Mouse (Mus musculus): ENCODE data around the gene Lrrc55.

GRCm38 (mm10) chr2:85172763-85173103 is 24.3 kb downstream of the Lrrc55 start:
- TF ChIP-seq CTCF (IDR thresholded peaks at IDR 0.05; ENCODE audit: low read depth) (no peak), EP300 (IDR thresholded peaks at IDR 0.05; ENCODE audit: low read depth) (no peak)
